Mouse (Mus musculus) left cerebral cortex, postnatal 36 days (tissue): ENCODE measurements around the gene Pnpla2. TPM values are rescaled to one million over a fixed set of nuclear protein-coding genes. Genes with fewer than 3 reads are reported as not detected.

Source experiments
- DNase-seq, 2 experiments: peaks; one replicate each; pipeline ENCODE4 v3.0.0; 2021 to 2022; ENCODE audit warnings: low spot score in 2 of 2, mixed read lengths in 1 of 2
- intact Hi-C: fragments of 180-260 bp; cut with DNase I; formaldehyde crosslinking; loops from one replicate; pipeline ENCODE4 v1.15.1; 2025
- total RNA-seq, 2 experiments: library from RNA; stranded (reverse); gene quantifications; 2 replicates each; pipeline ENCODE4 v1.2.3; 2021

Gene Pnpla2
- total RNA-seq, 2 experiments from 2014 or later: 28.0 to 31.7 TPM

DNA sequence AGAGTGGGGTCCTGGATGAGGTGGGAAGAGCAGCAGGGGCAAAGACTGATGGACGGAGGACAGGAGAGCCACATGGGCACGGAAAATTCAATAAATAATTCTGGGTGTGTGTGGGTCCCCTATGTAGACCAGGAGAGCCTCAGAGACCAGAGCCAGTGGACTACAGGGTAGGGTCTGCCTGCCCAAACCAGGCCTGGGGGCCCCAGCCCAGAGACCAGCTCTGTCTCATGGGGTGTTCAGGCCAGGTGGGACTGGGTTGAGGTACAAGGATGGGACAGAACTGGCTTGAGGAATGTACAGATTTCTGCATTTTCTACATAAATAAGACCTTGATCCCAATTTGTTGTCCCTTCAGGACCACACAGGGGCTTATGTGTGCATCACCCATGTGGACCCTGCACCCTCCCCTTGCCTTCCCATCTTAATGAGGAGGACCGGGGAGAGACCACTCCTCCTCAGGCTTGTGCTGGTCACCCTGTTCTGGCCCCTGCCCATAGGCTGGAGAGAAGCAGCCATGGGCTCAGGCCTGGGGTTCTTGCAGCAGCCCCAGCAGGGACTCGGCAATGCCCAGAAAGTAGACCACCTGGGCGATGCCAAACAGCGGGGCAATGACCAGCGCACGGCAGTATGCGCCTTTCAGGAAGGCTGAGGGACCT lies 24.3 kb upstream of the Pnpla2 start:
- intact Hi-C loops: no loop called here
- no peak for DNase-seq

DNA sequence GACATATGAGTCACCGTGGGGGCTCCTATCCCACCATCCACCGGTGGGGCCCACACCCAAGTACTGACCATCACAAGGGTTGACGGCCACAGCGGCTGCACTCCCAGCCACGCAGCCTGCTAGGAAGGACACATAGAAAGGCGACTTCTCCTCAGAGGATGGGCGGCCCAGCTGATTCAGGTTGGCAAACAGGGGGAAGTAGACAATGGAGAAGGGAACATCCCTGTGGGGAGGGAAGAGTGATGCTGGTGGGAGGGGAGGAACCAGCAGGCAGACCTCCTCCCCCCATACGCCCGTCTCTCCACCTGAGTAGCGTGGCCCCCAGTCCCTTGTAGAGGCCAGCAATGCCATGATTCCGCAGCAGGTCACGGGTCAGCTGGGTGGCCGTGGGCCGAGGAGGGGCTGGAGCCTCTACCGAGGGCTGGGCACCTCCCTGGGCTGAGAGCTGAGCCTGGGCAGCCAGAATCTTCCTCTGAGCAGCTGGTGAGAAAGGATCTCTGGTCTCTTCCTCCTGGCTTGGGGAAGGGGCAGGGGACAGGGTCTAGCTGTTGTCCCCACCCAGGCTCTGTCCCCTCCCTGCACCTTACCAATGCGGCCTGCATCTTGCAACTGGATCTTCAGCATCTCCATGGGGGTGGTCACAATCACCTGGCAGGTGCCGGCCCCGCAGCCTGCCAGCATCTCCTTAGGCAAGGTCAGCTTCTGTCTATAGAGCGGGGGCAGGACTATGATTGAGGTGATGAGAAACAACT lies 23.4 kb upstream of the Pnpla2 start:
- intact Hi-C loops: no loop called here
- no peak for DNase-seq

DNA sequence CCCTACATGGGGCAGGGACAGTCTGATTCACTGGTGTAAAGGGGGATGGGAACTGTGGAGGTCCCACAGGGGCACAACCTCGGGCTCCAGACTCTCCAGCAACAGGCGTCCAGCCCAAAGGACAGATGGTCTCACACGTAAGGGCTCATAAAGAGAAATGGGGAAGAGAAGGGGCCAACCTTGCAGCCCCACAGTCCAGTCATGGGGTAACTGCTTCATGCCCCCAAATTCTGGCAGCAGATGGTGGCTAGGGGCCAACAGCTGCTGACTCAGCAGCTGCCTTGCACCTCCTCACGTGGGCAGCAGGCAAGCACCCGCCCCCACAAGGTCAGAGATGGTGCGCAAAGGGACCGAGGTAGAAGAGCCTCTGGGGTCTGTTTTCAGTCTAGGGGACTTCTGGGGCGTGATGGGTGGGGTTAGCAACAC lies 22.8 kb upstream of the Pnpla2 start:
- peak in 1 of 2 experiments; percentile 9 for DNase-seq
- intact Hi-C loops: no loop called here

DNA sequence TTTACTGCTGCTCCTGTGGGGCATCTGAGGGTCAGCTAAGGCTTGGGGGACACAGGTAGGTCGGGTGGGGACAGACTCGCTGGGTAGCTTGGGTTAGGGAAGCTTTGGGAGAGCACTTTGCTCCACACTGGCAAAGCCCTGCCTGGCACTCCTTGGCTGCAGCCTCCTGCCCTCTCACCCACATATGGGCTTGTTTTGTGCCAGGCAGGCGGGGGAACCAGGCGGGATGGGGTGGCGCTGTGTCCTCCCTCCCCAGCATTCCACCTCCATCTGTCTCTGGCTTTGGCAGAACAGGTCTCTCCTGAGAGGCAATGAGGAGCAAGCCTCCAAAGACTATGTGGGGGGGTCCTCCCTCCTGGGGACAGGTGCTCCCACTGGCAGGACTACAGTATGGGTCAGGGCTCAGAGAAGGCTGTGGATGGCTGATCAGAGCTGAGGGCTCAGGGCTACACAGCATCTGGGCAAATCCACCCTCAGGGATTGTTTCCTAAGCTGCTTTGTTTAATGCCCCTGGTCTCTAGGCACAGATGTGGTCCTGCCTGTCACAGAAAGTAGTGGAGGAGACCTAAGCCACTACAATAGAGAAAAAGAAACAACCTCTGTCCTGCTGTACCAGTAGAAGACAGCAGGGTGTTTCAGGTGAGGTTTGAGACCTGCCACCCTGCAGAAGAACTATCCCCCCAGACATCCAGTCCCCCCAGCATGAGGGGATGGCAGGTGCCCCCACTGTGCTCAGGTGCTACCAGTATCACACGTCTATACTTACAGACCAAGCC lies 22.1 kb upstream of the Pnpla2 start:
- intact Hi-C loops: no loop called here
- peak in 1 of 2 experiments; percentile 18 for DNase-seq

DNA sequence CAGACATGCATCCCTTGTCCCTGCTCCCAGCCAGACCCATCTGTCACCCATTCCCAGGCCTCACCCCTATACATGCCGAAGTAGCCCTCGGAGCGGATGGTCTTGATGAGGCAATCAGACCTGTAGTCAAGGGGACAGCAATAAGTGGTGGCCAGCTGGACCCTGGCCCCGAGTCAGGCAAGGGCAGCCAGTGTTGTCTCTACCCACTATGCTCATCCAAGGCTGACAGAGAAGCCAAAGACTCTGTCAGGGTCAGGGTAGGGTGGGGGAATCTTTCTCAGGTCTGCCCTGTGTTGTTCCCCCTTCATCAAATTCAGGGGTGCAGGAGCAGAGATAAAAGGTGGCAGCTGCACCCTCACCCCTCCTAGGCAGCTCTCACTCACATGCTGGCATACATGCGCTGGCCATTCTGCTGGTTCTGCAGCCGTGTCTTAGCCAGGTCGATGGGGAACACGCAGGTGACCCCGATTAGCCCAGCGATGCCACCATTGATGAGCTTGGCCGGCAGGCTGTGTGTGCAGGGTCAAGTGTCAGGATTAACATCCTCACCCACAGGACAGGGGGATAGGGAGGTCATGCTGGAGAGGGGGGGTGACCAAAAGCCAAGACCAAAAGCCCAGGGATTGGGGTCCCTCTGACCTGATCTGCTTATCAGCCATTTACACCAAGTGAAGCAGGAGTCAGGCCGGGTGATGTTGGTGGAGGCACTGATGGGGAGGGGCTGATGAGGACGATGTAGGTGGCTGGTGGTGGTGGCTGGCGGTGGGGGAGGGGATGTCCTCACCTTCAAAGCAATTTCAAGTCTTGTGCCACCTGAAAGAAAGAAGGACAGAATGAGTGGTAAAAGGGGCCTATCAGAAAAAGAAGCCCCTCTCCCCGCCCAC lies 21.2 kb upstream of the Pnpla2 start:
- intact Hi-C loops: no loop called here
- no peak for DNase-seq

DNA sequence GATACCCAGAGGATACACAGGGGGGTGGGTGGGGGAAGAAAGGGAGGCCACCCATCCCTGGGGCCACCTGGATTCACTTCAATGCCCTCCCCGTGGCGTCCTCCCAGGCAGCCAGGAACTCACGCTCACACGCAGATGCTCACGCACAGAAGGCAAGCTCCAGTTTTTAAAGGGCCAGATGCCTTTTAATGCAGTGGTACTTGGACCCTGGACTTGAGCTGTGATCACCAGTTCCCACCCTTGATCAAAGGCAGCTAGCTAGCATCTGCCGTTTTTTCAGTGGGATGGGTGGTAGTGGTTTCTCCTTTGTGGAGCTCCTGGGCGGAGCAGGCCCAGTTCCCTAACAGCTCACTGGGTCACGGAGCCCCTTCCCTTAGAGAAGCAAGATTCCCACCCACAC lies 20.5 kb upstream of the Pnpla2 start:
- DNase-seq: peak; percentile 65 to 78
- intact Hi-C loops: no loop called here

DNA sequence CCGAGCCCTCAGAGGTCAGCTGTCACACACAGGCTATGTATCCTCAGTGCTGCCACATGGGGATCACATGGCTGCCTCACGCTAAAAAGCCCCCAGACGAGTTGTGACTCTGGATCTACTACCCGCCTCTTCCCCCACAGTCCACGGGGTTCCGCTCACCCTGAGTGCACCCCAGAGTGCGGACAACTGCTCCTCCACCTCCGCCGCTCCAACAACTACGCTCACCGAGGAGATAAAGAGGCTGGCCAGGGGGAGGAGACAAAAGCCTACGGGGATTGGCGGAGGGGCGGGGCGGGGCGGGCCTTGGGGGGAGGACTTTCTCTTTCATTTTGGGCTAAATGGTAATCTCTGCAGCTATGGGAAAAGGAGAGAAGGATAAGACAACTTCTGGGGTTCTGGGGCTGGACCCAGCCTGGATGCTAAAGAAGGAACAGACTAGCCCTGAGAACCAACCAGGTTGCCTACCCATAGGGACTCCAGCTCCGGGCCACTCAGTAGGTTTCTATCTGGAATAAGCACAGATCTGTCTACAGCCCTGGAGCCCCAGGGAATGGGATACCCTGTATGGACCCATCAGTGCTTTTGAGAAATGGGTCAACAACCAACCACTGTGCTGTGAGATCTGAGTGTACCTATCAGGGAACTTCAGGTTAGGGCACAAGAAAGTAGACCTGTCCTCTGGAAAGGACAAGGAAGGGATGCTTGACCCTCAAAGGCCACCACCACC lies 19.7 kb upstream of the Pnpla2 start:
- DNase-seq: peak; percentile 55 to 59
- intact Hi-C loops: no loop called here

DNA sequence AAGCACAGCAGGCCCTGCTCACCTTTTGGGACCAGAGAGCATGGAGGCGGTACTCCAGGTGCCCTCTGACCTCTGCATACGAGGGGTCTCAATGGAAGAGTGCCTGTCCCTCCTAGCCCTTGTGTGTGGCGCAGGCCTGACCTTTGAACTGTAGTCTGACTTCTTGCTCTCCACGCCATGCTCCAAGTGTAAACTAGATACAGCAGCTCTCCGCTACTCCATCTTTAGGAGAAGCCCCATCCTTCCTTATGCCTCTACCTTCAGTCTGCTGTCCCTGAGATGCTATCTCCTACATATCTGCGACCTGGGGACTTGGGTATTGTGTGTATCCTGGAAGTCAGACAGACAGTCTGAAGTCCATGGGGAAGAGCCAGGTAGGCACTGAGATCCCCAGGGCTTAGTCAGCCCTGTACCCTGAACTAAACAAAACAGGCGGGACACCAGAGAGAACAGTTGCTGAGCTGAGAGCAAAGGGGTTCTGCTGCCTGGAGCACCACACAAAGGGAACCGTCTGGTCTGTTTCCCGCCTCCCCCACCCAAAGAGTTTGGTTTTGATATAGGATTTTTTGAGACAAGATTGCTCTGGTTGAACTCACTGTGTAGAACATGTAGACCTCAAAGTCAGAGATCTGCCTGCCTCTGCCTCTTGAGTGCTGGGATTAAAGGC lies 19.0 kb upstream of the Pnpla2 start:
- peak in 1 of 2 experiments; percentile 7 for DNase-seq
- intact Hi-C loops: no loop called here

DNA sequence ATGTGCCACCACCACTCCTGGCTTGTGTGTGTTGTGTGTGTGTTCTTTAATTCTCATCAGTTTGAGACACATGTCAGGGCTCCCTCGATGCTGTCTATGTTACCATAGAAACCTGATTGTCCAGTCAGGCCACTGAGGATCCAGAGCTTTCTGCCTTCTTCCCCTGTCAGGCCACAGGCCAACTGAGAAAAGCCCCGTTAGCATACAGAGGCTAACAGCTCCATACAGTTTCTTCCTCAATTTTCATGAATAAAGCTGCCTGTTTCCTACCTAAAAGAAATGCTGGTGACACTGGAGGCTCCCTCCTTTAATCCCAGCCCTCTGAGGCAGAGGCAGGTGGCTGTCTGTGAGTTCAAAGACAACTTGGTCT lies 18.5 kb upstream of the Pnpla2 start:
- intact Hi-C loops: no loop called here
- no peak for DNase-seq

DNA sequence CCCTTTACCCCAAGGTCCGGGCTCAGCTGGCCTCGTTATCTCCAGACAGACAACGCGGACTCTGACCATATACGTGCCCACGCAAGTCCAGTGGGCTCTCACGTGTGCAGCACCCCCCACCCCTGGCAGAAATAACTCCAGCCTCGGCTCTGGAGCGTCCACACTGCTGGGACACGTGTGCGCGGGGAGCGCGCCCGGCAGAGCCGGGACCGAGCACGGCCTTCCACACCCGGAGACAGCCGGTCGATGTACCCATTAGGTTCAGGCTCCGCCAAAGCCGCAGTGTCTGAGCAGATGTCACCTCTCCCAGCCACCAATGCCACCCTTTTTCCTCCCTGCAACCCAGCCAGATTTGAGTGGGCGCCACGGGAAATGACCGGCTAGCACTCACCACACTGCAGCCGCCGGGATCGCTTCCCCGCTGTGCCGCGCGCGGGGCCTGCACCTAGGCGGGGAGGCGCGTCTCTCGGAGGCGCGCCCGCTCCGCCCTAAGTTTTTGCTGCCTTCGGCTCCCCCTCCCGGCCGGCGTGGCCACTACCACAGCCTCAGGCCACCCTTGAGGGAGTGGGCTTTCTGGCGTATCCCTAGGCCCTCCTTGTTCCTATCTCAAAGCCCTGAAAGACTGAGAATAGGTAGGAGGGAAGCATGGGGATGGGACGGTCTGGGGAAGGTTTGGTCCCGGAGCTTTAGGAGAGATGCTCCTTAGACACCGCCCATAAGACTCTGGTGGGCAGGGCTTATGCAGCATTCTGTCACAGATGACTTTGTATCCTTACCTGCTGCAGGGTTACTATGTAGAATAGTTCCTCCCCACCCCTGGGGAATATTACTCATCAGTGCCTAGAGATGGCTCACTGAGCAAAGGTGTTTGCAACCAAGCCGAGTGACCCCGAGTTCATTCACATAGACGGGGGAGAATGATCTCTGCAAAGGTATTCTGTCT lies 17.5 kb upstream of the Pnpla2 start, which contains the start of gene Slc25a22:
Slc25a22 (minus strand) TSS at position 715 of the 943 bp plus-strand sequence.
- intact Hi-C loops: no loop called here

DNA sequence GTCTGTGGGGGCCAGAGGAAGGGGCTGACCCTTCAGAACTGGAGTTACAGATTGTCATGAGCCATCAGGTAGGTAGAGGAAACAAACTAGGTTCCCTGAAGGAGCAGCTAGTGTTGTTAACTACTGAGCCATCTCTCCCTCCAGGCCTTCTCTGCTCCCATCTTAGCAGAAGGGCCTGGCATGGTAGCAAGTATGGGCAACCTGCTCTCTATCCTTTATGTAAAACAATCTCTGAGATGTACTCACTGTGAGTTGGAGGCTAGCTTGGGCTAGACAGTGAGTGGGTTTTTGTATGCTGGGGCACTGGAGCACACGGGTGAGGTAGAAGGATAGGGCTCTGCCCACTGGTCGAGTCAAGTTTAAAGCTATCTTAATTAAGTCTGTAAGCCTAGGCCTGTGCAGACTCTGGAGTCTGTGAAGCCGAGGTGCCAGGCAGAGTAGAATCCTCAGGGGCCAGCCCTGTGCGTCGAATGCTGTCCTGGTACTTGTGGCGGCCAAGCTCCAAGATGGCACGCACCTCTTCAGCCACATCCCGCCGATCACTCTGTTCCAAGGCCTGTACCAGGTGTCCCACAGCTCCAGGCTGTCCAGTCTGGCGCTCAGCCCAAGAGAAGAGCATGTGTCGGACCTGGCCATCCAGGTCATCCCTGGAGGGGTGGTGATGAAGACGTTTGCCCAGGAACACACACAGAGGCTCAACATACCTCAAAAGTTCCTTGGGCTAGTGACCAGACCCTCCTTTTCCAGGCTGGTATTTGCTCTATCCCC lies 16.6 kb upstream of the Pnpla2 start:
- intact Hi-C loops: no loop called here
- DNase-seq: no peak

More for the DNA sequence above, 17.5 kb upstream of the Pnpla2 start, which contains the start of gene Slc25a22:
- DNase-seq: peak; percentile 88 to 89

DNA sequence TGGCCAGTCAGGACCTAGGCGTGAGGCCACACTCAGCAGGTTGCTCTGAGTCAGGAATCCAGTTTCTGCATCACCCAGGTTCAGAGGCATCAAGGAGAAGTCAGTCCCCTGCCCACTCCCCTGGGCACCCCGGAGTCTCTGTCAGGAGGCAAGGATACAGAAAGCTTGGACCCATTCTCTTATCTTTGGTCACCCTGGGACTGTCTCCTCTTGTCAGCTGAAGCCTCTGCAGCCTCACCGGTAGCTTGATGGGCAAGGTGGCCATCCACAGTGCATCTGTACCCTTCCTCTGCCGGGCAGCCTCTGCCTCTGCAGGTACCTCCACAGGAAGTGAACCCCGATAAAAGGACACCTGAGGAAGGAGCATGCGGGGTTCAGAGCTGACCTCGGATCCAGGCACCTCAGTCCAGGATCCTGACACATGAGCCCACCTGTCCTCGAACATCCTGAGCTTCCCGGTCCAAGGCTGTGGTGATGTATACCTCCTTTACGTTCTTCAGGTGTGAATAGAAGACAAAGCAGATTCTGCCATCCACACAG lies 15.8 kb upstream of the Pnpla2 start:
- intact Hi-C loops: no loop called here
- no peak for DNase-seq

DNA sequence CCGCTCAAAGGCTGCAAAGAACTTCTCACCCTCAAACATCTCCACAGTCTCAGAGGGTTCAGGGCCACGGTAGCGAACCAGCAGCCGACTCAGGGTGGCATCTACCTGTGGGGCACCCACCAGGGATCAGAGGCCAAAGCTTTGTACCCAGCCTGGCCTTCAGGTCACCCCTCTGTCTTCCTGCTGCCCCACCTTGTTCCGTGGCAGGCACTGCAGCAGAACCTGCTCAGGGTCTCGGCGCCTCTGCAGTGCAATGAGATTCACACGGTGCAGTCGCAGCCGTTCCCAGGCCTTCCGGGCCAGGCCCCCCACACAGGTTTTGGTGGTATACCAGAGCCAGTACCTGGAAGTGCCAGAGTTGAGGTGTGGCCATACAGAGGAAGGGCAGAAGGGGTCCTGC lies 15.2 kb upstream of the Pnpla2 start:
- intact Hi-C loops: no loop called here
- DNase-seq: no peak

DNA sequence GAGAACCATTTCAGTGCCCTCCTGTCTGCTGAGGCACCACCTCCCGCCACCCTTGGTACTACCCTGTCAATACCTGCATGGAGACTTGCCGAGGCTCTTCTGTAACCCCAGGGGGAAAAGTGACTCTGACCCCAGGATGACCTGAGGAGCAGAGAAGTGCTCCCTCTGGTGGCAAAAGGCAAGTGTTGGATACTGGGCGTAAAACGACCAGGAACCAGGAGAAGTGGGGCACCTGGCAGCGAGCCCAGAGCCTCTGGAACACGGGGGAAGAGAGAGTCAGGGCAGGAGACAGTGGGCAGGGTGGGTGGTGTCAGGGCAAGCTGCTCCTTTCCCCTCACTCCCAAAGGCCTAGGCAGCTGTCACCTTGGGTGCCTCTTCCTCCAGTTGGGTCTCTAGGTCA lies 14.4 kb upstream of the Pnpla2 start:
- no peak for DNase-seq
- intact Hi-C loops: no loop called here

DNA sequence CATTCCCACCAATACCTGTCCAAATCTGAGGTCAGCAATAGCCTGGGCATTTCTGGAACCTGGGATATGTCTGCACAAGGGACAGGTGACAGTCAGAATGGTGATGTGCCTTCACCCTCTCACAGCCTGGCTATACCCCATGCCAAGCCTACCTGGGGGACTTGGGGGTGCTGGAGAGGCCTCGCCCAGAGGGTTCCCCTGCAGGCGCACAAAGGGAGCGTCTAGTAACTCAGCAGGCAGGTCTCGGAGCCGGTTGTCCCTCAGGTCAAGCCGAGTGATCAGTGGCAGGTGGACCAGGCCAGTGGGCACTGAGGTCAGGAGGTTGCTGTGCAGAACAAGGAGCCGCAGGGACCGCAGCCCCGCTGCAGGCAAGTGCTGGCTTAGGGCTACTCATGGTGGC lies 13.5 kb upstream of the Pnpla2 start:
- intact Hi-C loops: no loop called here
- no peak for DNase-seq

DNA sequence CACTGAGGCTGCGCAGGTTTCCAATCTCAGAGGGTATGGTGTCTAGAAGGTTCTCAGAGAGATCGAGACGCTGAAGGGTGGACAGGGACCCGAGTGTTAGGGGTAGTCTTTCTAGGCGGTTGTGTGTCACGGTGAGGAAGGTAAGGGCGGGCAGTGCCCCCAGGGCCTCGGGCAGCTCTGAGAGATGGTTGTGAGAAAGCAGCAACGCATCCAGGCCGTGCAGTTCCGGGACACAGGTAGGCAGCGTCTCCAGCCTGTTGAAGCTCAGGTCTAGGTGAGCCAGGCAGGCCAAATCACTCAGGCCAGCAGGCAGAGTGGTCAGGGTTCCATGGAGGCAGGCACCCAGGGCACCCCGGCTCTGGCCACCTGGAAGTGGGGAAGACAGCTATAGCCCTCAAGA lies 12.8 kb upstream of the Pnpla2 start:
- no peak for DNase-seq

More for the DNA sequence above, 12.8 kb upstream of the Pnpla2 start:
- intact Hi-C loops: no loop called here
